Mouse (Mus musculus) stomach, embryonic 14.5 days (tissue): Measurements from ENCODE around the gene Mbd6. TPM values are rescaled to one million over a fixed set of nuclear protein-coding genes. Genes with fewer than 3 reads are reported as not detected.

ENCODE experiments used
- ATAC-seq: fragments of 200-750 bp; cut with Nextera tagmentation; 2 replicates; pipeline ENCODE4 v1.8.0; 2017; ENCODE audit warnings: low read depth, moderate TSS enrichment; ENCODE audit not compliant: insufficient number of reproducible peaks, insufficient read depth, low FRiP score
- H3K27ac ChIP-seq: fragments of 300-500 bp; sonication (generic); 2 replicates; pipeline ENCODE4 v1.5.1; 2014; ENCODE audit warnings: mild to moderate bottlenecking, low read length, moderate library complexity, mixed read lengths
- H3K27me3 ChIP-seq: fragments of 300-500 bp; sonication (generic); 2 replicates; pipeline ENCODE4 v1.6.1; 2014; ENCODE audit warnings: low read length, control low read depth, mixed read lengths; ENCODE audit not compliant: control insufficient read depth, insufficient read depth
- H3K36me3 ChIP-seq: fragments of 300-500 bp; sonication (generic); 2 replicates; pipeline ENCODE4 v1.6.1; 2014; ENCODE audit warnings: mild to moderate bottlenecking, control low read depth, low read length, moderate library complexity, mixed read lengths; ENCODE audit not compliant: control insufficient read depth, insufficient read depth
- H3K4me1 ChIP-seq: fragments of 300-500 bp; sonication (generic); 2 replicates; pipeline ENCODE4 v1.6.1; 2014; ENCODE audit warnings: low read length, control low read depth, mixed read lengths; ENCODE audit not compliant: control insufficient read depth, insufficient read depth
- H3K4me2 ChIP-seq: fragments of 300-500 bp; sonication (generic); replicated peaks from 2 replicates; pipeline ENCODE4 v1.6.1; 2014; ENCODE audit warnings: low read depth, low read length, control low read depth
- H3K4me3 ChIP-seq: fragments of 300-500 bp; sonication (generic); 2 replicates; pipeline ENCODE4 v1.5.1; 2014; ENCODE audit warnings: low read depth, low read length, control low read depth
- H3K9ac ChIP-seq: fragments of 300-500 bp; sonication (generic); replicated peaks from 2 replicates; pipeline ENCODE4 v1.6.1; 2014; ENCODE audit warnings: low read depth, mild to moderate bottlenecking, control low read depth, low read length, moderate library complexity, mixed read lengths
- H3K9me3 ChIP-seq: fragments of 300-500 bp; sonication (generic); 2 replicates; pipeline ENCODE4 v1.6.1; 2016; ENCODE audit warnings: low read depth, low read length, control low read depth; ENCODE audit not compliant: control insufficient read depth
- WGBS: fragments of 180-500 bp; shearing (Covaris S2); extraction: QIAGEN DNeasy Blood & Tissue Kit; methylation state at CpG from one replicate; pipeline ENCODE4 v1.1.7; 2014; 5-methylcytosine and 5-hydroxymethylcytosine counted together
- polyA plus RNA-seq: library from polyadenylated mRNA; unstranded; fragments of >200 nt; fragmentation: Nextera tagmentation; extraction: Ambion mirVana; gene quantifications from 2 replicates; pipeline ENCODE4 v1.2.1, GENCODE M21; 2014

Mbd6 gene
- polyA plus RNA-seq, 1 experiment from 2014 or later = 22.2 TPM

DNA sequence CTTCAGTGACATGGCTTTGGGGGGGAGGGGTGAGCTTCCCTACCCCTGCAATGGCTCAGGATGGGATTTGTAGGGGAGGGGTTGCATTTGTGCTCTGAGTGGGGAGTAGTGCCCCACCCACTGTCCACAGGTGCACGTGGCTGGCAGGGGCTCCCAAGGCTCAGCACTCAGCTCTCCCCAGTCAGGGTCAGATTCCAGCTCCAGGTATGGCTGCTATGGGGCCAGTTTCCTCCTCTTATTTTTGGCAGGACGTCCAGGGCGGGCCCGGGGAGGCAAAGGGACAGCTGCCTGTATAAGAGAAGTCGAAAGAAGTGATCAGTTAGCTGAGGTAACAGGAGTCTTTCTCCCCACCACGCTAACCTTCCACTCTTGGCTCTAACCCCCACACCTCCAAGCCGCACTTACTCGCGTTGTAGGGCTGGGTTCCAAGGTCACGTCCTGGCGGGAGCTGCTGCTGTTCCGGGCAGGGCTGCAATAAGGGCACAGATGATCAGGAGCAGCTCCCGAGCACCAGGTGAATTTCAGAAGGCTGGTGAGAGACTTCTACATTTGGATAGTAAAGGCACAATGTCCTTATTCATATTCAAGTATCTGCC lies 6.1 kb downstream of the Mbd6 start:
- WGBS = 77% methylated on average over 13 of the region's 13 CpGs
- Histone ChIP-seq H3K36me3 (peaks cover 87% of the 10 kb centered on the region), H3K4me1 (peaks cover 22% of the 10 kb centered on the region), H3K27ac (no peak overlapping the region), H3K9ac (no peak overlapping the region), H3K9me3 (no peaks in the 10 kb centered on the region), H3K27me3 (no peaks in the 10 kb centered on the region), H3K4me2 (no peak overlapping the region), H3K4me3 (no peak overlapping the region)
- no peak for ATAC-seq

DNA sequence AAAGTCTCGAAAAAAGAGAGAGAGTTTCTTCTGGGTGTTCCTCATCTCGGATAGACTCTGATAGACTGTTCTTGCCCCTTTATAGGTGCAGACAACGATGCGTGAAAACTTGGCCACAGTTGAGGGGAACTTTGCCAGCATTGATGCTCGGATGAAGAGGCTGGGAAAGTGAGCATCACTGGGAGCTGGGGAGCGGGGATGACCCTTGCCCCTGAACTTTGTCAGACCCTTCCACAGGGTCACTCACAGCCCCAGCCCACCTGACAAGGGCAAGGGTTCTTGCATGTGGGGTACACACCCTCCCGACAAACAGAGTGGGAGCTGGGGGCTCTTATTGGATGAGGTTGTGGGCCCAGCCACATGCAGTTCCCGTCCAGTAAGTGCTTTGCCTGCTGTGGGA lies 7.5 kb downstream of the Mbd6 start:
- H3K4me3 ChIP-seq = no peak overlapping the region
- H3K4me2 ChIP-seq = no peak overlapping the region
- no peak for ATAC-seq
- no peaks in the 10 kb centered on the region for H3K27me3 ChIP-seq
- WGBS = 93% methylated on average over 8 of the region's 8 CpGs
- no peak overlapping the region for H3K9ac ChIP-seq
- no peaks in the 10 kb centered on the region for H3K9me3 ChIP-seq
- H3K36me3 ChIP-seq = peaks cover 90% of the 10 kb centered on the region
- peaks cover 8% of the 10 kb centered on the region for H3K4me1 ChIP-seq
- H3K27ac ChIP-seq = no peak overlapping the region

DNA sequence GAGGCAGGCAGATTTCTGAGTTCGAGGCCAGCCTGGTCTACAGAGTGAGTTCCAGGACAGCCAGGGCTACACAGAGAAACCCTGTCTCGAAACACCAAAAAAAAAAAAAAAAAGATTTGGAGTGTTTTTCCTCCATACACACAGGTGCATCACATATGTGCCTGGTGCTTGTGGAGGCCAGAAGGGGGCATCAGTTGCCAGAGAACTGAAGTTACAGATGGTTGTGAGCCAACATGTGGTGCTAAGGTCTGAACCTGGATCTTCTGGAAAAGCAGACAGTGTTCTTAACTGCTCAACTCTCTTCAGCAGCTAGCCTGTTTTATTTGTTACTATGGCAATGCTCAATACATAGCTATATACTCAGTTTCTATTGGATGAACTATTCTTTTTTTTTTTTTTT lies 9.1 kb downstream of the Mbd6 start:
- no peak overlapping the region for H3K4me3 ChIP-seq
- H3K9ac ChIP-seq = no peak overlapping the region
- peaks cover 89% of the 10 kb centered on the region for H3K36me3 ChIP-seq
- H3K27ac ChIP-seq = no peak overlapping the region
- no peak overlapping the region for H3K4me2 ChIP-seq
- ATAC-seq = no peak
- WGBS = 83% methylated on average over 1 of the region's 2 CpGs
- no peaks in the 10 kb centered on the region for H3K9me3 ChIP-seq
- H3K27me3 ChIP-seq = no peaks in the 10 kb centered on the region
- peaks cover under 1% of the 10 kb centered on the region; the same call in 1 of the 2 replicates for H3K4me1 ChIP-seq

DNA sequence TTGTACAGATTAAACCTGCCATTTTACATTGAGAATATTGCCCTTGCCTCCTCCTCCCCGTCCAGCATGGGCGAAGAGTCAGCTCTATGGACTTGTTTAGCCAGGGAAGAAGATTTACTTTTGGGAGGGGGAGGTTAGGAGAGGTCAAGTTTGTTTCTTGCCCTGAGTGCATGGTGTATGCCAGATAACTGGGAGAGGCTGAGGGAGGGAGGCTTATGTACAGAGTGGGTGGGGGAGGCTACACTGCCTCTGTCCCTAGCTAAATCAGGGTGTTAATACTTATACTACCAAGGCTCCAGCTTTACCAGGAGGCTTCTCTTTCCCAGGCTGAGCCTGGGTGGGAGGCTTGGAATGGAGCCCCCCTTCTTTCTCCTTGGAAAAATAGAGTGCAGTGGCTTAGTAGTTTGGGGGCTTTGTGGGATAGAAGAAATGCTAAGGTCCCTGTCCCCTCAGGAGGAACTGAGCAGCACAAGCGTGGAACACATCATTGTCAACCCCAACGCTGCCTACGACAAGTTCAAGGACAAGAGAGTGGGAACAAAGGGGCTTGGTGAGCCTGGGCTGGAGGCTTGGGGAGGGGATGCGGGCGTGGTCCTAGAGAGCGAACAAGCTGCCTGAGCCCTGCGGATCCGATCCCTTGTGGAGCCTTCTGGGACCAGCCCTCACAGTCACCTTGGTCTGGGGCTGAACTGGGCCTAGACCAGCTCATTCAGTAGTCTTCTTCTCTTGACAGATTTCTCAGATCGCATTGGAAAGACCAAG lies 14.4 kb downstream of the Mbd6 start:
- peak; percentile 84 for ATAC-seq
- H3K9me3 ChIP-seq = no peaks in the 10 kb centered on the region
- 69% methylated on average over 11 of the region's 11 CpGs for WGBS
- no peak overlapping the region for H3K4me2 ChIP-seq
- H3K27ac ChIP-seq = peak overlapping the region; percentile 33; the same call in 1 of the 2 replicates
- peaks cover 63% of the 10 kb centered on the region for H3K36me3 ChIP-seq
- H3K27me3 ChIP-seq = no peaks in the 10 kb centered on the region
- no peak overlapping the region for H3K9ac ChIP-seq
- H3K4me1 ChIP-seq = peaks cover 9% of the 10 kb centered on the region; the same call in 1 of the 2 replicates
- H3K4me3 ChIP-seq = no peak overlapping the region

DNA sequence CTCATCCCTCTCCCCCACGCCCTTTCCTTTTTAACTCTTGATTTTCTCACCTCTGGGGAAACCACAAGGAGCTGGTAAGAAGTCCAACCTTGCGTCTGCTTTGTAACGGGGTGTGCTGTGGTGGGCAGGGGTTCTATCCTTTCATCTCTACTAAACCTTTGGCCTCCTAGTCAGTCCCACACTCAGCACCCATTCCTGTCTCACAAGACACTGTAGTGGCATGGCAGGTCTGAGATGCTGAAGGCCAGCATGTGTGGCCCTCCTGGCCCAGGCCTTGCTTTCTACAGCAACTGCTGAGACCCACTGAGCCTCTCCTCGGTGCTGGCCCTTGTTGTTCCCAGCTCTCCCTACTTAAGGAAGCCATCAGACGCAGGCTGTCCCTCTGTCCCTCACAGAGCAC lies 16.4 kb downstream of the Mbd6 start:
- peaks cover 19% of the 10 kb centered on the region for H3K4me1 ChIP-seq
- H3K36me3 ChIP-seq = peaks cover 60% of the 10 kb centered on the region
- WGBS = 89% methylated on average over 5 of the region's 5 CpGs
- H3K9ac ChIP-seq = no peak overlapping the region
- ATAC-seq = no peak
- no peak overlapping the region for H3K4me2 ChIP-seq
- H3K4me3 ChIP-seq = no peak overlapping the region
- no peaks in the 10 kb centered on the region for H3K27me3 ChIP-seq
- no peaks in the 10 kb centered on the region for H3K9me3 ChIP-seq
- no peak overlapping the region for H3K27ac ChIP-seq

DNA sequence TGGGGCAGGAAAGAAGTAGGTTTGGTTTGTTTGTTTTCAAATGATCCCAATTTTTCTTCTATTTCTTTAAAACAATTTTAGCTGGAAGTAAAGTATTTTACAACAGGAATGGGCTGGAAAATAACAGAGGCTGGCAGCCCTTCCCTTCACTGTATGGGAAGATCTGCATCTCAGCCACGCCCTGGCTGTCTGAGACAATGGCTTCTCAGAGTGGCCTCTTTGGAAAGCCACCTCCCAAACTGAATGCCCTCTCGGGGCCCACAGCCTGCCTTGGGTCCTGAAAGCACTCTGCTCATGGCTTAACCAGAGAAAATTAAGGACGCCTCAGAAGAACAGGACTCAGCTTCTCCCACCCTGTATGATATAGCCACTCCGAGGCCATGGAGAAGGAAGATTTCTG lies 18.9 kb downstream of the Mbd6 start:
- peaks cover 23% of the 10 kb centered on the region for H3K4me1 ChIP-seq
- H3K9ac ChIP-seq = no peak overlapping the region
- 74% methylated on average over 4 of the region's 4 CpGs for WGBS
- peaks cover 36% of the 10 kb centered on the region for H3K36me3 ChIP-seq
- ATAC-seq = no peak
- H3K4me3 ChIP-seq = no peak overlapping the region
- no peaks in the 10 kb centered on the region for H3K9me3 ChIP-seq
- no peaks in the 10 kb centered on the region for H3K27me3 ChIP-seq
- no peak overlapping the region for H3K4me2 ChIP-seq
- no peak overlapping the region for H3K27ac ChIP-seq

DNA sequence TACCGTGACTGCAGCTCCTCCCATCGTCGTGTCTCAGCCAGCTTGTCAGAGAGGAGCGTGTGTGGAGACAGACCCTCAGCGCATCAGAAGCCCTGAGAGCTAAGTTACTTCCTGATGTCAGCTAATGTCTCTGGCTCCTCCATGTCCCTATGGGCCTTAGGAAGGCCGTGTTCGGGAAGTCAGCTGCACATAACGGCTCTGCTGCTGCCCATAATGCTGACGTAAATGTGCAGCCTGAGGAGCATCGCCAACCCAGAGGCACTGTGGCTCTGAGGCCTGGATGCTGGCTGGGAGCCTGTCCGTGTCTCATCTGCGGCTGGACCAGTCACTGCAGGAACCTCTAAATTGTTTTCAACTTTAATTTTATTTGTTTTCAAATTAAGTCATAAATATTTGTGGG lies 19.8 kb downstream of the Mbd6 start:
- no peaks in the 10 kb centered on the region for H3K27me3 ChIP-seq
- H3K9me3 ChIP-seq = no peaks in the 10 kb centered on the region
- H3K9ac ChIP-seq = no peak overlapping the region
- H3K4me1 ChIP-seq = peaks cover 16% of the 10 kb centered on the region
- H3K27ac ChIP-seq = no peak overlapping the region
- H3K36me3 ChIP-seq = peaks cover 30% of the 10 kb centered on the region
- H3K4me3 ChIP-seq = no peak overlapping the region
- ATAC-seq = no peak
- H3K4me2 ChIP-seq = no peak overlapping the region
- WGBS = 85% methylated on average over 12 of the region's 12 CpGs

DNA sequence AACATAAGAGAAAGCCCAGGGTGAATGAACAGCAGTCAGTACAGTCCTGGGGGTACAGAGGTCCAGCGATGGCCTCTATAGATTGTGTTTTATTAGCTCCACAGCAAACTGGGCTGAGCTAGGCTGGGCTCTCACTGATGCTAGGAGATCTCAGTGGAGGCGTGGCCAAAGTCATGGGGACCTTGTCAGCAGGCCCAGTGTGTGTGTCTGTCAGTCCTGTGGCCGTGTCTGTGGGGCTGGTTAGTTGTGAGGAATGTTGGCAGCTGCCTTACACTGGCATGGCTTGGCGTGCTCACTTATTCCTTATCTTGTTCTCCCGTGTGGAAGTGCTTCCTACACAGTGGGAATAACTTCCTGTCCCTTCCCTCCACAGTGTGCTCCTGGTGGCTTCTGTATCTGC lies 20.4 kb downstream of the Mbd6 start:
- H3K9me3 ChIP-seq = no peaks in the 10 kb centered on the region
- H3K4me3 ChIP-seq = no peak overlapping the region
- H3K4me1 ChIP-seq = peaks cover 14% of the 10 kb centered on the region
- ATAC-seq = no peak
- 81% methylated on average over 5 of the region's 5 CpGs for WGBS
- H3K27me3 ChIP-seq = no peaks in the 10 kb centered on the region
- no peak overlapping the region for H3K4me2 ChIP-seq
- H3K36me3 ChIP-seq = peaks cover 30% of the 10 kb centered on the region
- H3K27ac ChIP-seq = no peak overlapping the region
- H3K9ac ChIP-seq = no peak overlapping the region
